Mouse (Mus musculus) hindbrain, postnatal 0 days (tissue): ENCODE measurements at regions not wholly inside any gene's neighbourhood (a gene's known extent, or its start where the extent isn't known, plus 50 kb on each side); places are given as distances from the start of the nearest gene placed in this dataset.

Experiments used
- ATAC-seq: fragments of 200-750 bp; cut with Nextera tagmentation; 2 replicates; pipeline ENCODE4 v1.8.0; 2017; ENCODE audit warnings: mild to moderate bottlenecking, moderate TSS enrichment, moderate library complexity
- DNase-seq: peaks from one replicate; pipeline ENCODE4 v3.0.0-alpha.2; 2015; ENCODE audit warnings: low spot score
- H3K27ac ChIP-seq: fragments of 300-500 bp; sonication (generic); 2 replicates; pipeline ENCODE4 v1.5.1; 2014; ENCODE audit warnings: mild to moderate bottlenecking
- H3K27me3 ChIP-seq: fragments of 300-500 bp; sonication (generic); 2 replicates; pipeline ENCODE4 v1.6.1; 2014; ENCODE audit warnings: low read length, mixed read lengths; ENCODE audit not compliant: insufficient read depth
- H3K36me3 ChIP-seq: fragments of 300-500 bp; sonication (generic); 2 replicates; pipeline ENCODE4 v1.6.1; 2014; ENCODE audit warnings: low read length, mixed read lengths; ENCODE audit not compliant: insufficient read depth
- H3K4me1 ChIP-seq: fragments of 300-500 bp; sonication (generic); 2 replicates; pipeline ENCODE4 v1.6.1; 2014; ENCODE audit warnings: antibody characterized with exemption, low read length, mixed read lengths; ENCODE audit not compliant: insufficient read depth
- H3K4me2 ChIP-seq: fragments of 300-500 bp; sonication (generic); 2 replicates; pipeline ENCODE4 v1.6.1; 2014; ENCODE audit warnings: low read depth, mild to moderate bottlenecking, low read length, moderate library complexity, mixed read lengths
- H3K4me3 ChIP-seq: fragments of 300-500 bp; sonication (generic); 2 replicates; pipeline ENCODE4 v1.5.1; 2014; ENCODE audit warnings: low read length
- H3K9ac ChIP-seq: fragments of 300-500 bp; sonication (generic); replicated peaks from 2 replicates; pipeline ENCODE4 v1.6.1; 2014; ENCODE audit warnings: mild to moderate bottlenecking, low read length, moderate library complexity, mixed read lengths
- H3K9me3 ChIP-seq: fragments of 300-500 bp; sonication (generic); 2 replicates; pipeline ENCODE4 v1.6.1; 2016; ENCODE audit warnings: low read length, mixed read lengths
- CTCF ChIP-seq: IDR thresholded peaks from 2 replicates; pipeline ENCODE4 v1.5.1; 2016; ENCODE audit warnings: antibody characterized with exemption, control low read depth, low read depth
- WGBS: fragments of 180-500 bp; shearing (Covaris S2); extraction: QIAGEN DNeasy Blood & Tissue Kit; methylation state at CpG from one replicate; pipeline ENCODE4 v1.1.7; 2014; 5-methylcytosine and 5-hydroxymethylcytosine counted together

GRCm38 (mm10) chr1:148707657-148708056 lies 1253.4 kb downstream of the Pla2g4a start:
- no peak overlapping the region for H3K9ac ChIP-seq
- H3K9me3 ChIP-seq, result no peaks in the 10 kb centered on the region
- DNase-seq (no peak), ATAC-seq (no peak)
- no peaks in the 10 kb centered on the region for H3K27me3 ChIP-seq
- TF ChIP-seq CTCF, result no peak
- H3K27ac ChIP-seq, result no peak overlapping the region
- H3K36me3 ChIP-seq, result no peaks in the 10 kb centered on the region
- no peak overlapping the region for H3K4me3 ChIP-seq
- no peaks in the 10 kb centered on the region for H3K4me1 ChIP-seq
- H3K4me2 ChIP-seq, result no peak overlapping the region

DNA sequence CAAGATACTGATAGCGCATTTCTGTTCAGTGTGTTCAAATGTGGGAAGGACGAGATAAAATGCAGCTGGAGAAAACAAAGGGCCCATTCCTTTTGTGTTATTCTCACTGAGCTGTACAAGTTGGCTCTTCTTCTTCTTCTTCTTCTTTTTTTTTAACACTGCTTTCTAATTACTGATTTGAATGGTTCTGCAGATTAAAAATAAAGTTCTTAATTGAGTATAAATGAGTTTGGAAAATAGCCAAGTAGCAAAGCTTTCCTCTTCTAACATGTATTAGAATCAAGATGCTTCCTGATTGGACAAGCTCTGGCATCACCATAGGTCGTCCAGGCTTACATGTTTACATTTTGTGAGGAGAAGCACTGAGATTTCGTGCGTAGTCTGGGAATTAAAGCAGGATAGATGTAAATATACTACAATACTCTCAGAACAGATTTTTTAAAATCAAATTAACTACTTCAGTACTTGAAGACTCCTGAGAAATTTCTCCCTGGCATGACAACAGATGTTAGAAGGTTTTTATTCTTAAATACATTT lies 1254.8 kb downstream of the Pla2g4a start:
- no peak overlapping the region for H3K27ac ChIP-seq
- DNase-seq, result no peak
- no peak overlapping the region for H3K4me2 ChIP-seq
- H3K4me3 ChIP-seq, result no peak overlapping the region
- no peak overlapping the region for H3K9ac ChIP-seq
- 53% methylated on average over 5 of the region's 5 CpGs for WGBS
- no peak for ATAC-seq
- no peak for TF ChIP-seq CTCF
- no peaks in the 10 kb centered on the region for H3K36me3 ChIP-seq
- no peaks in the 10 kb centered on the region for H3K27me3 ChIP-seq
- H3K4me1 ChIP-seq, result no peaks in the 10 kb centered on the region
- no peaks in the 10 kb centered on the region for H3K9me3 ChIP-seq

GRCm38 (mm10) chr1:148700599-148700954 lies 1260.5 kb downstream of the Pla2g4a start:
- no peaks in the 10 kb centered on the region for H3K9me3 ChIP-seq
- no peak overlapping the region for H3K9ac ChIP-seq
- TF ChIP-seq CTCF, result no peak
- no peaks in the 10 kb centered on the region for H3K36me3 ChIP-seq
- no peak overlapping the region for H3K4me2 ChIP-seq
- WGBS, result 37% methylated on average over 3 of the region's 3 CpGs
- H3K27ac ChIP-seq, result no peak overlapping the region
- no peaks in the 10 kb centered on the region for H3K4me1 ChIP-seq
- H3K27me3 ChIP-seq, result no peaks in the 10 kb centered on the region
- no peak overlapping the region for H3K4me3 ChIP-seq
- ATAC-seq, result no peak
- no peak for DNase-seq

DNA sequence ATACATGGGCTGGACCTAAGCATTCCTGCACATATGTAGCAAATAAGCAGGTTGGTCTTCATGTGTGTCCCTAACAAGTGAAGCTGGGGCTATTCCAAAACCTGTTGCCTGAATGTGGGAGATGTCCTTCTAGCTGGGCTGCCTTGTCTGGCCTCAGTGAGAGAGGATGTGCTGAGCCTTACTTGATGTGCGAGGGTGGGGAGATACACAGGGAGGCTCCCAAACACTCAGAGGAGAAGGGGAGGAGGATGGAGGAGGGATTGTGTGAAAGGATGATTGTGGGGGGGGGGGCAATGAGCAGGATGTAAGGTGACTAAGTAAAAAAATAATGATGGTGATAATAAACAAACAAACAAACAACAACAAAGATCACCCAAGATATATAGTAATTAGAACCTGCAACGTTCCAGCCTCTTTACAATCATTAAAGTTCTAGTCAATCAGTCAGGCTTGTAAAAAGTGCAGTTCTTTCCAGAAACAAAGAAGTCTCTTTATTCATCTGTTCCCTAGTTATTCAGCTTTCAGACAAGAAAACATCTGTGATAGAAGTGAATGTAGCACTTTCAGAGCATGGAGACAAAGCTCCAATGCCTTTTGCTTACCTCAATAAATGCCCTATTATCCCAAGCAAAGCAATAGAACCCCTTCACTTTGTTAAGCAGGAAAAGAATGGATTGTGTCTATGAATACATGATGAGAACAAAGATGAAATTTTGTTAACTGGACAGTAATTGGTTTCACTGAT lies 1261.1 kb downstream of the Pla2g4a start:
- ATAC-seq, result no peak
- no peak for DNase-seq
- H3K27ac ChIP-seq, result no peak overlapping the region

GRCm38 (mm10) chr1:148690085-148690484 lies 1271.0 kb downstream of the Pla2g4a start:
- DNase-seq, result peak; percentile 25
- no peak overlapping the region for H3K9ac ChIP-seq
- no peaks in the 10 kb centered on the region for H3K36me3 ChIP-seq
- no peaks in the 10 kb centered on the region for H3K27me3 ChIP-seq
- no peaks in the 10 kb centered on the region for H3K9me3 ChIP-seq
- no peaks in the 10 kb centered on the region for H3K4me1 ChIP-seq
- no peak for TF ChIP-seq CTCF
- no peak overlapping the region for H3K4me3 ChIP-seq
- no peak overlapping the region for H3K27ac ChIP-seq
- no peak; the same call in 1 of the 2 replicates for ATAC-seq
- 39% methylated on average over 2 of the region's 2 CpGs for WGBS
- H3K4me2 ChIP-seq, result no peak overlapping the region

More for the DNA sequence above, 1261.1 kb downstream of the Pla2g4a start:
- Histone ChIP-seq H3K9ac (no peak overlapping the region), H3K4me2 (no peak overlapping the region), H3K9me3 (no peaks in the 10 kb centered on the region), H3K4me3 (no peak overlapping the region), H3K4me1 (no peaks in the 10 kb centered on the region), H3K27me3 (no peaks in the 10 kb centered on the region), H3K36me3 (no peaks in the 10 kb centered on the region)
- WGBS, result 36% methylated on average over 2 of the region's 2 CpGs
- TF ChIP-seq CTCF, result no peak

- Histone ChIP-seq H3K36me3 (no peaks in the 10 kb centered on the region), H3K4me3 (no peak overlapping the region), H3K9ac (no peak overlapping the region), H3K4me2 (no peak overlapping the region), H3K4me1 (no peaks in the 10 kb centered on the region), H3K9me3 (no peaks in the 10 kb centered on the region), H3K27me3 (no peaks in the 10 kb centered on the region), H3K27ac (no peak overlapping the region)
- ATAC-seq (no peak), DNase-seq (no peak)
- no peak for TF ChIP-seq CTCF
- 75% methylated on average over 4 of the region's 4 CpGs for WGBS
Observed at GRCm38 (mm10) chr1:148689618-148690017, 1271.5 kb downstream of the Pla2g4a start.

GRCm38 (mm10) chr1:148675516-148675915 lies 1285.6 kb downstream of the Pla2g4a start:
- Histone ChIP-seq H3K27ac (no peak overlapping the region), H3K36me3 (no peaks in the 10 kb centered on the region), H3K4me2 (no peak overlapping the region), H3K4me3 (no peak overlapping the region), H3K27me3 (no peaks in the 10 kb centered on the region), H3K4me1 (no peaks in the 10 kb centered on the region), H3K9me3 (no peaks in the 10 kb centered on the region), H3K9ac (no peak overlapping the region)
- DNase-seq (no peak), ATAC-seq (no peak)
- no peak for TF ChIP-seq CTCF
